Mouse (Mus musculus) hindbrain, embryonic 10.5 days (tissue): ENCODE results near the gene Lrrc2. TPM values are rescaled to one million over a fixed set of nuclear protein-coding genes. Genes with fewer than 3 reads are reported as not detected.

Experiments used
- DNase-seq: peaks from one replicate; pipeline ENCODE4 v3.0.0-alpha.2; 2017; ENCODE audit warnings: low spot score
- H3K27ac ChIP-seq: fragments of 300-500 bp; sonication (generic); 2 replicates; pipeline ENCODE4 v1.5.1; 2016; ENCODE audit warnings: mild to moderate bottlenecking, moderate library complexity
- H3K27me3 ChIP-seq: fragments of 300-500 bp; sonication (generic); 2 replicates; pipeline ENCODE4 v1.6.1; 2016; ENCODE audit warnings: mild to moderate bottlenecking; ENCODE audit not compliant: poor library complexity, insufficient read depth, severe bottlenecking
- H3K36me3 ChIP-seq: fragments of 300-500 bp; sonication (generic); 2 replicates; pipeline ENCODE4 v1.6.1; 2016; ENCODE audit warnings: mild to moderate bottlenecking, moderate library complexity
- H3K4me1 ChIP-seq: fragments of 300-500 bp; sonication (generic); replicated peaks from 2 replicates; pipeline ENCODE4 v1.6.1; 2016; ENCODE audit warnings: mild to moderate bottlenecking
- H3K4me3 ChIP-seq: fragments of 300-500 bp; sonication (generic); 2 replicates; pipeline ENCODE4 v1.5.1; 2016; ENCODE audit warnings: mild to moderate bottlenecking, moderate library complexity
- H3K9me3 ChIP-seq: fragments of 300-500 bp; sonication (generic); 2 replicates; pipeline ENCODE4 v1.6.1; 2016; ENCODE audit warnings: mild to moderate bottlenecking, moderate library complexity
- WGBS: fragments of 180-500 bp; shearing (Covaris S2); methylation state at CpG from one replicate; pipeline ENCODE4 v1.1.7; 2016; 5-methylcytosine and 5-hydroxymethylcytosine counted together
- polyA plus RNA-seq: library from polyadenylated mRNA; unstranded; fragments of >200 nt; fragmentation: Nextera tagmentation; extraction: Ambion mirVana; gene quantifications from 2 replicates; pipeline ENCODE4 v1.2.1, GENCODE M21; 2016

The Lrrc2 gene
- polyA plus RNA-seq, 1 experiment from 2014 or later, result 0.33 TPM

DNA sequence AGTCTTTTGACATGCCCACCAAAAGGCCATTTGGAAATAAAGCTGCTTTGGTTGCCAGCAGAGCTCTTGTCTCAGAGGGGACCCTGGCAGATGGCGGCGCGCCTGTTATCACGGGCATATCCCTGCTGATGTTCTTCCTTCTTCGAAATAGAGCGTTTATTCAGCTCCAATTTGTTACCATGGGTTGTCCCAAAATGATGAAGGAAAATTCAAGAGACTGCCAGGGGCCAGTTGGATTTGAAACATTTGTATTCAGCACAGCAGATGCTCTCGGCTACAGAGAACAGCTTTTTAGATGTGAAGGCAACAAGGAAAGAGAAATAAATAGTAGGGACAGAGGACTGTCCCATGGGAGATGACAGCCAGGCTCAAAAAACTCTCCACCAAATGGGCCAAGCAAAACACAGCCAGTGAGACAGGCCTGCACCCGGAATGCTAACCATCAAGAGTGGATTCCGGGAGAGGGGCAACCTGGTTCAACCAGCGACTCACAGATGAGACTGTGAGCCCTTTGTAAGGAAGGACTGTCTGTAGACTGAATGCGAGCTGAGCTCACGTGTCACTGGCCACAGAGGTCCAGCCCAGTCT, 17.4 kb upstream of the Lrrc2 start:
- Histone ChIP-seq H3K4me1 (peaks cover 28% of the 10 kb centered on the region), H3K36me3 (no peaks in the 10 kb centered on the region), H3K27ac (peak overlapping the region; percentile 35; the same call in 1 of the 2 replicates), H3K27me3 (no peaks in the 10 kb centered on the region), H3K9me3 (no peaks in the 10 kb centered on the region), H3K4me3 (no peak overlapping the region)
- 80% methylated on average over 12 of the region's 12 CpGs for WGBS
- no peak for DNase-seq

DNA sequence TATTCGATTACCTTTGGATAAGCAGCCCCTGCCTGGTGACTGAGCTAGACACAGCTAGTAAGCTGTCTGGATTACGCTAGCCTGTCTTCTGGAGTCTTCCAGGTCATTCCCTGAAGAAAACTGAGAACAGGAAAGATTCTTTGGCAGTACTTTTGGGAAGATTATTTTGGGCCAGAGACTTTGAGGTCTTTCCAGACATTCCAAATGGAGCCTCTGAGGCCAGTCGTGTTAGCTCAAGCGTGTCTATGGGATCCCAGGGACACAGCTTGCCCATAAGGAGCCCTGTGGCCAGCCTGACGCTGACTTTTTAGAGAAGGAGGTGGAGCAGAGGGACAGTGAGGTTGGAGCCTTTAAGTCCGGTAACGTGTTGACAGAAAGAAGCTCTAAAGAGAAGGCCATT, 15.4 kb upstream of the Lrrc2 start:
- H3K9me3 ChIP-seq, result no peaks in the 10 kb centered on the region
- no peaks in the 10 kb centered on the region for H3K27me3 ChIP-seq
- no peaks in the 10 kb centered on the region for H3K36me3 ChIP-seq
- H3K4me3 ChIP-seq, result no peak overlapping the region
- H3K4me1 ChIP-seq, result peaks cover 28% of the 10 kb centered on the region
- H3K27ac ChIP-seq, result no peak overlapping the region
- 87% methylated on average over 7 of the region's 7 CpGs for WGBS
- DNase-seq, result no peak

DNA sequence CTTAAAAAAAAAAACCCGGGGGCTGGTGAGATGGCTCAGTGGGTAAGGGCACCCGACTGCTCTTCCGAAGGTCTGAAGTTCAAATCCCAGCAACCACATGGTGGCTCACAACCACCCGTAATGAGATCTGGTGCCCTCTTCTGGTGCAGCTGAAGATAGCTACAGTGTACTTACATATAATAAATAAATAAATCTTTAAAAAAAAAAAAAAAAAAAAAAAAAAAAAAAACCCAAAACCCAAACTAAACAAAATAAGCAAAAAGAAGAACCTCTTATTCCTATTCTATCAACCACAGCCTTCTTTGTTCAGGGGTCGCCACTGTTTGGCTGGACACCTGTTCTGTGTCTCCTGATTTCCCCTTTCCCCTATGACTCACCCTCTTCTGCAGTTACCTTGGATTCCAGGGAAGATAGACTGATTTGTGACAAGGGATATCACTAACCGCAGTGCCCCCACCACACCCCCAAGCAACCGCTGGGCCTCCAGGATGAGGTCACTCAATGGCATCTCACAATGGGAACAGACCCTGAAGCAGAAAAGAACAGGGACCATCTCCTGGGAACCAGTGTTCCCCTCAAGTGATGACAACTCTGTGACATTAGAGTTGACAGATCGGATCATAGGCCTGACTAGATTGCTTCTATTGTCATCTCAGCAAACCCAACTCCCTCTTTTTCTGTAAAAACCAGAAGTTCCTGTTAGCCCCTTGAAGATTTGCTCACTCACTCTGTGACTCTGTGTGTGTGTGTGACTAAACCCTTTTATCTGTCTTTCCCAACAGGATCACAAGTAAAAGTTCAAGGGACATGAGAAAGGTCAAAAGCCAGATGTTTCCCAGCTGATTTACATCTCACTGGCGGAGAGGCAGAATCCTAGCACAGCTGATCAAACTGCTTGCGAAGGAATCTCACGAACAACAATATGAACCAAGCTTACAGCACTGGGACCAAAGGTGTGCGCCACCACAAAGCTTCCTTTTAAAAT, 13.5 kb upstream of the Lrrc2 start:
- Histone ChIP-seq H3K9me3 (no peaks in the 10 kb centered on the region), H3K4me1 (peaks cover 22% of the 10 kb centered on the region), H3K27ac (no peak overlapping the region), H3K4me3 (no peak overlapping the region), H3K27me3 (peaks cover under 1% of the 10 kb centered on the region; the same call in 1 of the 2 replicates), H3K36me3 (no peaks in the 10 kb centered on the region)
- WGBS, result 65% methylated on average over 12 of the region's 12 CpGs
- peak; percentile 29 for DNase-seq

DNA sequence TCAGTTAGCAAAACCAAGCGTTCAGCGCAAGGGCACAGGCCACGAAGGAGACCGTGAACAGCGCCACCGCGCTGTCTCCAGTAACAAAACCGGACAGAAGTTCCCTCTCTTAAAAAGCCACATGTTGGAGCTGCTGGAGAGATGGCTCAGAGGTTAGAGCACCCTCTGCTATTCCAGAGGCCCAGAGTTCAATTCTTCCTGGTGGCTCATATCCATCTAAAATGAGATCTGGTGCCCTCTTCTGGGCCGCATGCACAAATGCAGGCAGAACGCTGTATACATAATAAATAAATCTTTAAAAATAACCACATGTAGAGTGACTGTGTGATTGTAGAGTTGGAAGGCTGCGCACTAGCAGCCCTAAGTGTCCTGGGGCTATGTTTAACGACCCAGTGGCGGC, 7.1 kb upstream of the Lrrc2 start:
- no peaks in the 10 kb centered on the region for H3K36me3 ChIP-seq
- H3K9me3 ChIP-seq, result no peaks in the 10 kb centered on the region
- peaks cover 14% of the 10 kb centered on the region for H3K4me1 ChIP-seq
- H3K27me3 ChIP-seq, result peaks cover 59% of the 10 kb centered on the region
- no peak overlapping the region for H3K27ac ChIP-seq
- no peak overlapping the region for H3K4me3 ChIP-seq
- DNase-seq, result peak; percentile 26
- 32% methylated on average over 13 of the region's 13 CpGs for WGBS

DNA sequence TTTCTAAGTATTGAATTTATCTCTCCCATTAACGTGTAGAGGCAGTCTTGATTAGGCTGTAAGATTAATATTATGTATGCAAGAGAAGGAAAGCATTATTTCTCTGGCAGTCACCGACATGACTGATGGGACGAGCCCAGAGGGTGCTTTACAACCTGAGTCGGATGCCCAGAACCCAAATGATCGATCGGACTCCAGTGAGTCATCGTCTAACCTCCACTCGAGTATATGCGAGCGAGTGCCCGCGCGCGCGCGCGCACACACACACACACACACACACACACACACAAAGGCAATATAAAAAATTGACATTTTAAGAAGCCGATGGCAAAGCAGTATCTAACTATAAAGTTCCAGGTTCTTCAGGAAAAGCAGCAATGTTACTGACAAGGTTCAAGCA, 6.0 kb upstream of the Lrrc2 start:
- WGBS, result 12% methylated on average over 18 of the region's 18 CpGs
- peaks cover 14% of the 10 kb centered on the region for H3K4me1 ChIP-seq
- peak; percentile 23 for DNase-seq
- H3K27me3 ChIP-seq, result peaks cover 62% of the 10 kb centered on the region
- no peaks in the 10 kb centered on the region for H3K9me3 ChIP-seq
- no peak overlapping the region for H3K4me3 ChIP-seq
- no peak overlapping the region for H3K27ac ChIP-seq
- no peaks in the 10 kb centered on the region for H3K36me3 ChIP-seq

DNA sequence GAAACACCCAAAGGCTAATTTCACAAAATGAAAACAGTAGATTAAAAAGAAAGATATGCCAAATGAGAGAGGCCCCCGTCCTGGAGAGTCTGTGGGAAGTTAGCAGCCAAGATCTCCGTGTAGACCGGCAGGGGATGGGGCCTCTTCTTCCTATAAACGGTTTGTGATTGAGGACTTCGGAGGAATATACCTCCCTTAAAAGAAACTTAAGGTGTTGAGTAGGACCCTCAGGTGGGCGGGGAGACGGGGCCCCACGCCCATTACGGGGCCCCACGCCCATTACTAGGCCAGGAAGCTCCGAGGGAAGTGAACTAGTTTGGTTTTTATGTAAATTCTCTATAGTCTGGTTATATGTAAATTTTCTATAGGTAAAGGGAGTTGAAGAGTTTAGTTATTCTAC, 5.4 kb upstream of the Lrrc2 start, which contains the start of gene Tdgf1:
Gene Tdgf1 (minus strand): TSS at position 233 of the 400 bp plus-strand sequence.
- H3K27ac ChIP-seq, result peak within 1 kb of the TSS; percentile 56; the same call in 1 of the 2 replicates
- H3K9me3 ChIP-seq, result no peaks in the 10 kb centered on the region
- 6% methylated on average over 11 of the region's 11 CpGs for WGBS
- H3K36me3 ChIP-seq, result no peaks in the 10 kb centered on the region
- DNase-seq, result no peak
- peaks cover 64% of the 10 kb centered on the region for H3K27me3 ChIP-seq
- H3K4me1 ChIP-seq, result peaks cover 14% of the 10 kb centered on the region
- H3K4me3 ChIP-seq, result peak within 1 kb of the TSS; percentile 30

DNA sequence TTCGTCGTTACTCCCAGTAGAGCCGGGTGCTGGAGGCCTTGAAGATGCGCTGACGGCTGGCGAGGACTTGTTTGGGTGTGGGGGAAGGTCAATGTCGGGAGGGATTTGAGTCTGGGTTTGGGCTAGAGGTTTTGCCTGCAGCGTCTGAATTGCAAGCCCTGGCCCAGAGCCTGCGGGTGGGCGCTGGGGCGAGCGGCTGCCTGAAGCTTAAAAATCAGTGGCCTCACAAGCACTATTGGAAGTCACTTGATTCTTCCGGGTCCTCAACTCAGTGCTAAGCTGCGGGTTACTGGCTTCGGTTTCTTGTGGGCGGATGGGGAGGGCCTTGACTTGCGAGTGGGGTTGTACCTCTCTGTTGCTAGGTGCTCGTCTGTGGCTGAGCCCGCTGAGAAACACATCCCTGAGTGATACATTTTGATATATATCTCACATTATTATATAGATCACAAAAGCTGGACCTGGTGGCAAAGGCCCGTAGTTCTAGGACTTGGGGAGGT, 4.7 kb upstream of the Lrrc2 start:
- H3K4me3 ChIP-seq, result peak overlapping the region; percentile 30
- DNase-seq, result peak; percentile 48

DNA sequence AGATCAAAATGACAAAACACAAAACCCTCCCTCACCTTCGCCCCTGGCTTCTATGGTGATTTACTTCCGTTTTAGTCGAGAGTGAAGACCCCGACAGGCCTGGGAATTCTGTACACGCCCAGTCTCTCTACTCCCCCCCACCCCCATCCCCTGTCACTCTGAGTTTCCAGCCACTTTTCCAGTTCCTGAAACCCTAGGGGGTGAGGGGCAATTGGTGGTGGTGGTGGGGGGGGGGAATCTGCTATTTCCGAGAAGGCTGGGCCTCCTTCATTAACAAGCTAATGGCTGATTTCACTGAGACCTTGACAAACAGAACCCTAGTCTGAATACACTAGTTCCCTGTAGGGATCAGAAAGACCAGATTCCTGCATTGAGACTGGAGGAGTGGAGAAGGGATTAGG, 4.1 kb upstream of the Lrrc2 start:
- Histone ChIP-seq H3K36me3 (no peaks in the 10 kb centered on the region), H3K4me3 (peak overlapping the region; percentile 30), H3K27me3 (peaks cover 77% of the 10 kb centered on the region), H3K4me1 (peaks cover 14% of the 10 kb centered on the region), H3K27ac (no peak overlapping the region; the same call in 1 of the 2 replicates), H3K9me3 (no peaks in the 10 kb centered on the region)
- WGBS, result 4% methylated on average over 6 of the region's 6 CpGs
- DNase-seq, result peak; percentile 24

More for the DNA sequence above, 4.7 kb upstream of the Lrrc2 start:
- Histone ChIP-seq H3K36me3 (no peaks in the 10 kb centered on the region), H3K9me3 (no peaks in the 10 kb centered on the region), H3K4me1 (peaks cover 14% of the 10 kb centered on the region), H3K27me3 (peaks cover 71% of the 10 kb centered on the region), H3K27ac (peak overlapping the region; percentile 56; the same call in 1 of the 2 replicates)
- 3% methylated on average over 20 of the region's 20 CpGs for WGBS

DNA sequence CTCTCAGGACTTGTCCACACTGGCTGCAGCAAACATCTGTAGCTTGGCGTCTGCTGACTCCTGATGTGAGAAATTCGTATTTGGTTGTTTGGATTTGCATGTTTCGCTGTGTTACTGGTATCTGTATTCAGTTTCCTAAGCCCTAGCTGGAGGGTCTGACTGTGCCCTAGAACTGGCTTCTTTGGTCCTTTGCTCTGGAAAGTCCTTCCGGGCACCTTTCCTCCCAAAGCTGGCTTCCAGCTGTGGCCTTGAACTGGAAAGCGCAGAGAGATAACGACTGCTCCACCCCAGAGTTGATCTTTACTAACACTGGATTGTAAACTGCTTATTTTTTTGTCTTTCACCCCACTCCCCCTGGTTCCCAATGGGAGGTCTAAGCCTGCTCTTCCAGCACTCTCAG, 3.4 kb upstream of the Lrrc2 start:
- no peak for DNase-seq
- Histone ChIP-seq H3K4me1 (peaks cover 14% of the 10 kb centered on the region), H3K27ac (no peak overlapping the region), H3K9me3 (no peaks in the 10 kb centered on the region), H3K27me3 (peaks cover 83% of the 10 kb centered on the region), H3K36me3 (no peaks in the 10 kb centered on the region), H3K4me3 (no peak overlapping the region)
- WGBS, result 19% methylated on average over 6 of the region's 6 CpGs

DNA sequence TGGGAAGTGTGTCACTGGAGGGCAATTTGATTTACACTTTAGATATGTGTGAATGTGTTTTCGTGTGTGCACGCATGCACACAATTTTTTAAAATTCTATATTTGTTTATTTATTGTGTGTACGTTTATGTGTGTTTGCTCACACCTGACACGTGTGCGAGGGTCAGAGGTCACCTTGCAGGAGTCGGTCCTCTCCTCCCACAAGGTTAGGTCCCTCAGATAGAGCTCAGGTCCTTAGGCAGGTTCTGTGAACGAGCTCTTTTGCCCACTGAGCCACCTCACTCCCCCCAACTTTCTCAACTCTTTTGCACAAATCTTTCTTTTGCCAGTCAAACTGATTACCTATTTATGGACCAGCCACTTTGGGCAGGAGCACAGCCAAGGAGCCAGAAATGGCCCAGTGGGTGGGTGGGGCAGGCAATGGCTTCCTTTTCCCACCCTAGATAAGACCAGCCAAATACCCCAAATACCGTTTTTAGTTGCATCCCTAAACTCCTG, 2.5 kb upstream of the Lrrc2 start:
- no peak overlapping the region for H3K4me3 ChIP-seq
- no peak for DNase-seq
- no peaks in the 10 kb centered on the region for H3K9me3 ChIP-seq
- peaks cover 20% of the 10 kb centered on the region for H3K4me1 ChIP-seq
- H3K27me3 ChIP-seq, result peaks cover 86% of the 10 kb centered on the region
- WGBS, result 61% methylated on average over 8 of the region's 8 CpGs
- H3K27ac ChIP-seq, result no peak overlapping the region
- no peaks in the 10 kb centered on the region for H3K36me3 ChIP-seq

DNA sequence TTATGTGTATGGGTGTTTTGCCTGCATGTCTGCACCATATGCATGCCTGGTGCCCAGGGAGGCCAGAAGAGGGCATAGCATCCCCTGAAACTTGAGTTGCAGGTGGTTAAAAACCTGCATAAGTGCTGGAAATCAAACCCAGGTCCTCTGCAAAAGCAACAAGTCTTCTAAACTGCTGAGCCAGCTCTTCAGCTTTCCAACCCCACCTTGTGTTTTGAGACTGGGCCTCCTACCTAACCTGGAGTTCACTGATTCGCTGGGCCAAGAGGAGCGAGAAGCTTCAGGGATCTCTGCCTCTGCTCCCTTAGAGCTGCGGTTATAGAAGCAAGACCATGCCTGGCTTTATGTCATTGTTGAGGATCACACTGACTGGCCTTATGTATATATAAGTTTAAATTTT, 1.2 kb upstream of the Lrrc2 start:
- no peak for DNase-seq
- Histone ChIP-seq H3K36me3 (no peaks in the 10 kb centered on the region), H3K9me3 (no peaks in the 10 kb centered on the region), H3K4me1 (peaks cover 29% of the 10 kb centered on the region), H3K4me3 (no peak overlapping the region), H3K27me3 (peaks cover 86% of the 10 kb centered on the region), H3K27ac (no peak overlapping the region)
- 96% methylated on average over 3 of the region's 3 CpGs for WGBS

DNA sequence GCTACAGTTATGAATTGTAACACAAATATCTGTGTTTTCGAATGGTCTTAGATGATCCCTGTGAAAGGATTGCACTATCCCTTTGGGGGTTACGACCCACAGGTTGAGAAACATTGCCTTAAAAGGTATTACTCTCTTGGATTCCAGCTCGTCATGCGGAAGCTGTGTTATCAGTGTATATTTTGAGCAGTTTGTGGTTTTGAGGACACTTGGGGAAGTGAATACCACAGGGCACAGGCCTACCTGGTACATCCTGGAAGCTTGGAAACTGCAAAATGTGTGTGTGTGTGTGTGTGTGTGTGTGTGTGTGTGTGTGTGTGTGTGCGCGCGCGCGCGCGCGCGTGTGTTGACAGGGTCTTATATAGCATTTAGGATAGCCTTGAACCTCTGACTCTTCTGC, 521 bp downstream of the Lrrc2 start:
- H3K27me3 ChIP-seq, result peaks cover 82% of the 10 kb centered on the region
- peaks cover 23% of the 10 kb centered on the region for H3K4me1 ChIP-seq
- H3K27ac ChIP-seq, result no peak overlapping the region
- 90% methylated on average over 13 of the region's 13 CpGs for WGBS
- no peaks in the 10 kb centered on the region for H3K9me3 ChIP-seq
- DNase-seq, result no peak
- no peaks in the 10 kb centered on the region for H3K36me3 ChIP-seq
- H3K4me3 ChIP-seq, result no peak overlapping the region

DNA sequence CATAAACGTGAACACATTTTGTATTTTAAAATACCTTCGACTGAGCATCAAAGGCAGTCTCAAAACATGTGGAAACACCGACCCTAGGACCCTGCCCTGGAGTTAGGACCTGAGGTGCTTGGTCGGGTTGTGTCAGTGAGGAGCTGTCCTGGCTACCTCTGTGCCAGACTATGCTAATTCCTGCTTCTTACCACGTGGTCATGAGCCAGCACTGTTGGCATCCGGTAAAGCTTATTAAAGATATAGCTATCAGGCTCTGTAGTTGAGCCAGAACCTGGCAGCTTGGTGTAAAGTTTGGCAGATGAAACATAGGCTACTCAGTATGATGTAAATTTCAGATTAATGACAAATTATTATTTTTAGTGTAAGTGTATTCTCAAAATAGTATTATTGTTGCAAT, 1.1 kb downstream of the Lrrc2 start:
- DNase-seq, result no peak
- peaks cover 17% of the 10 kb centered on the region for H3K4me1 ChIP-seq
- WGBS, result 60% methylated on average over 6 of the region's 6 CpGs
- peaks cover 77% of the 10 kb centered on the region for H3K27me3 ChIP-seq
- no peak overlapping the region for H3K4me3 ChIP-seq
- H3K27ac ChIP-seq, result no peak overlapping the region
- no peaks in the 10 kb centered on the region for H3K9me3 ChIP-seq
- no peaks in the 10 kb centered on the region for H3K36me3 ChIP-seq
